Mouse (Mus musculus) cerebellum, adult 11-12 months (tissue): Measurements from ENCODE around the gene Prok1.

Source experiments
- DNase-seq: peaks from one replicate; pipeline ENCODE4 v3.0.0; 2022

Gene Prok1

GRCm38 (mm10) chr3:107183178-107183577 is 56.3 kb downstream of the Prok1 start:
- DNase-seq: no peak
